Mouse (Mus musculus): ENCODE measurements around the gene Gm9817. TPM values are rescaled to one million over a fixed set of nuclear protein-coding genes. Genes with fewer than 3 reads are reported as not detected.

Gene Gm9817
- total RNA-seq, 2 experiments from 2014 or later, result 0.10 TPM; not detected in 1

DNA sequence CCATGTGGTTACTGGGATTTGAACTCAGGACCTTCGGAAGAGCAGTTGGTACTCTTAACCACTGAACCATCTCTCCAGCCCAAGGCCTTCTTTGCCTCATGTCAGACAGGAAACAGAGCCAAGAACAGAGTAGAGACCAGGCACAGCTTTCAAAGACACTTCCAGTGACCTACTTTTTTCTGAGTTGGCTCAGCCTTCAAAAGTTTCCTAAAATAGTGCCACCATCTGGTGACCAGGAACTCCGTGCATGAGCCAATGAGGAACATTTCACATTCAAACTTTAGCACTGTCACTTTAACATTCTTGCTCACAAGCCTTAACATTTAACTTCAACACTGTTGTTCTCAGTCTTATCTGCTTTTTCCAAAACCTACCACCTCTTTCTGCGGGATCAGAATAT lies 2.3 kb downstream of the Gm9817 start:
- DNase-seq, result no peak
- intact Hi-C loops (cut with DNase I; ENCODE audit: low total_unique reads), result no loop called here

DNA sequence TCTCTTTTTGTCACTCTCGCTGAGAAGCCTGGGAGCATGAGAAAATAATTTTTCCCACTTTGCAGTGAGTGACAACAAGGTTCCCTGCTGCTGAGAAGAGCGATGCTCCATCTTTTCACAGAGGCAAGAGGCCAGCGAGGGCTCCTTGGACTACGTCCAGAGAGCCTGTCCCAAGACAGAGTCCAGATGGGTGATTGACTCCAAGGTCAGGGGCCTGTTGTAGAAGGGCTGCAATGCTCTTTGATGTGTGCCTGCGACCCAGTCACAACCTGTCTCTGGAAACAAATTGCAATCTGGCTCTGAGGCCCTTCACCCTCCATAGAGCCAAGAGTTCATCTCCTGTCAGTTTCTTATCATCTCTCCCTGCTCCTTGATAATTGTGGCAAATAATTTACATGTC lies 5.2 kb downstream of the Gm9817 start:
- intact Hi-C loops (cut with DNase I; ENCODE audit: low total_unique reads), result no loop called here
- no peak for DNase-seq

GRCm38 (mm10) chr13:45088796-45089221 lies 10.3 kb downstream of the Gm9817 start:
- intact Hi-C loops (cut with DNase I; ENCODE audit: low total_unique reads), result no loop called here
- no peak for DNase-seq

- no peak for DNase-seq
- intact Hi-C loops (cut with DNase I; ENCODE audit: low total_unique reads), result no loop called here
Observed at GRCm38 (mm10) chr13:45089846-45090245, 11.4 kb downstream of the Gm9817 start.

GRCm38 (mm10) chr13:45092816-45093215 lies 14.3 kb downstream of the Gm9817 start:
- intact Hi-C loops (cut with DNase I; ENCODE audit: low total_unique reads), result no loop called here
- DNase-seq, result no peak

DNA sequence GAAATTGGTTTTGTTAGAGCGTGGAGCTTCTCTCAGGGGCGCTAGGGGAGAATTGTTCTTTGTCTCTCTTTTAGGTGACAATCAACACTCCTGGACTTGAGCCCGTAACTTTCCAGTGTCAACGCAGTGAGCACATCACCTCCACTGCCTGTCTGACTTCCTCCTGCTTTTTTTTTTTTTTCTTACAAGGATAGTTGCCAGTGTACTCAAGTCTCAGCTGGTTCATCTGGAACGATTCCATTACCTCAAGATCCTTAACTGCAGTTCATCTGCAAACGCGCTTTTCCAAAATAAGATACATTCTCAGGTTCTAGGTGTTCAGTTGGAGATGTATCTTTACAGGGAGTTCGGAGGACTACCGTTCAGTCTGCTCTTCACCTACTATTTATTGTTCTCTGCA lies 16.5 kb downstream of the Gm9817 start:
- intact Hi-C loops (cut with DNase I; ENCODE audit: low total_unique reads), result no loop called here
- DNase-seq, result no peak

- intact Hi-C loops (cut with DNase I; ENCODE audit: low total_unique reads), result no loop called here
- no peak for DNase-seq
Observed at GRCm38 (mm10) chr13:45099582-45100229, 21.2 kb downstream of the Gm9817 start.

- no peak for DNase-seq
- intact Hi-C loops (cut with DNase I; ENCODE audit: low total_unique reads), result no loop called here
Observed at GRCm38 (mm10) chr13:45106480-45106879, 28.0 kb downstream of the Gm9817 start.

DNA sequence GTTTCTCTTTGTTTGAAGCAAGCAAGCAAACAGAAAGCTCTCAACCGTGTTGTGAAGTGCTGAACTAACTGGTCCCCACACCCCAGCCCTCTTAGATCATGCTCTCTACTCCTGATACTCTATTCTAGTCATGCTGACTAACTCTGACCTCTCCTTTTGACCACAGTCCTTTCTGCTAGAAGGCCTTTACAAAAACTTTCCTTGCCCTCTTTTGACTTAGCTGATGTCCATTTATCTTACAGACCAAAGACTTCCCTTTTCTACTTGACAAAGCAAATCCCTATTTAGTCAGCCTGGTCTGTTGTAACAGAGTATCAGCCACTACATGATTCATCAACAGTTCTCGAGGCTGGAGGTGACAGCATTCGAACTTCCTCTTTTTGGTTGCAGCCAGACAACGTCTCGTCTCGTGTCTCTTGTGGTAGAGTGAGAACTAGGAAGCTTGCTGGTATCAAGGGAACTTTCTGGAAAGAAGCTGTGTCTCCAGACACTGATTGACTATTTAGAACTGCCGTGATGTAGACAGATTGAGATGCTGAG lies 30.4 kb downstream of the Gm9817 start:
- intact Hi-C loops (cut with DNase I; ENCODE audit: low total_unique reads), result no loop called here
- no peak for DNase-seq

DNA sequence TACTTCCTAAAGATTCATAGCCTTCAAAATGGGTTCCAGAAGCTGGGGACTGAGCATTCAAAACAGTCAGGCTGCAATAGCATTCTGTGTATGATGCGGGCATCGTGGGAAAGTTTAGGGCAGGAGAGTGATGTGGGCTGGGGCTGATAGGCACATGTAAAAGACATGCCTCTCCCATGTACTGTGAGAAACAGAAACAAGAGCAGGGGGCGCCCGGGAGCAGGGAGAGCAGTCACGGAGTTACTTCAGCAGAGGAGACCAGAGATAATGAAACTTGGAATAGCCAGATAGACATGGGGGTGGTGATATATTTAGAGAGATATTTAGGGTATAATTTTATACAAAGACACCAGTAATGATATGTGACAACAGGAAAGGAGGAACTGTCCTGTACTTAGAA lies 39.9 kb downstream of the Gm9817 start:
- intact Hi-C loops (cut with DNase I; ENCODE audit: low total_unique reads), result no loop called here
- no peak for DNase-seq

- intact Hi-C loops (cut with DNase I; ENCODE audit: low total_unique reads), result no loop called here
- DNase-seq, result no peak
Observed at GRCm38 (mm10) chr13:45118822-45119221, 40.3 kb downstream of the Gm9817 start.

Other genes with a start within 250 kb of the Gm9817 start
- gene Dtnbp1, start 76.5 kb upstream of the Gm9817 start, total RNA-seq (2021), result 10 to 100 TPM; 28.3 to 31.4 TPM